Mouse (Mus musculus) cerebellum, adult 2 months (tissue): ENCODE results near the gene Olfr1098.

Source experiments
- CTCF ChIP-seq: fragments of 200-500 bp; IDR thresholded peaks from 2 replicates; pipeline ENCODE4 v1.5.1; 2011; ENCODE audit warnings: low read depth, mild to moderate bottlenecking, control low read depth, low read length, moderate library complexity, borderline replicate concordance; ENCODE audit not compliant: insufficient read depth
- POLR2A ChIP-seq: fragments of 200-500 bp; IDR thresholded peaks from 2 replicates; pipeline ENCODE4 v1.6.1; 2011; ENCODE audit warnings: low read length, control low read depth, borderline replicate concordance; ENCODE audit not compliant: insufficient read depth

DNA sequence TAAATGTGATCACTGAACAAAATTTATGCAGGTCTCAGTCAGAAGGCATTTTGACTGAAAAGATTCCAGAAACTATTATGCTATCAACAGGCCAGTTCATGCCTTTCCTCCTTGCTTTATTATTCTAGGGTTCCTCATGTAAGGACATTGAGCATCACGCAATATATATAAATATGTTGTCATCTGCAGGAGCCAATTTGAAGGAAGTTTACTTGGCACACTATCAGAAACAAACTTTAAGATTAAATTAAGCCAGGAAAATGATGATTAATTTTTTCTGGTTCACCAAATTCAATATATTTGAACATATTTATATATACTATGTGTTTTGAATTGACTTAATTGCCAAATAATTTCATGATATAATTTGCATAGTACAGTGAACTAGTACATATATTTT lies at the start of gene Olfr1098:
- TF ChIP-seq POLR2A (no peak), CTCF (no peak)
